Mouse (Mus musculus) E14TG2a.4 (cell line): ENCODE results near the gene Lzts3.
A peak's percentile ranks its signal among the peaks of the same experiment; 100 is the strongest.

ENCODE experiments used
- H3K27me3 ChIP-seq: 2 replicates; pipeline ENCODE4 v1.6.1; 2014; ENCODE audit warnings: low read length, control low read depth; ENCODE audit not compliant: insufficient read depth
- H3K36me3 ChIP-seq: 2 replicates; pipeline ENCODE4 v1.6.1; 2014; ENCODE audit warnings: low read length, control low read depth; ENCODE audit not compliant: insufficient read depth
- H3K4me1 ChIP-seq: replicated peaks from 2 replicates; pipeline ENCODE4 v1.6.1; 2014; ENCODE audit warnings: low read depth, low read length, control low read depth
- H3K4me3 ChIP-seq: replicated peaks from 2 replicates; pipeline ENCODE4 v1.5.1; 2014; ENCODE audit warnings: mild to moderate bottlenecking, low read length
- H3K9me3 ChIP-seq: 2 replicates; pipeline ENCODE4 v1.6.1; 2014; ENCODE audit warnings: low read length, control low read depth
- CTCF ChIP-seq: conservative IDR thresholded peaks from 2 replicates; pipeline ENCODE4 v1.5.1; 2014; ENCODE audit warnings: low read length
- NANOG ChIP-seq: IDR thresholded peaks from 2 replicates; pipeline ENCODE4 v1.6.1; 2014; ENCODE audit warnings: borderline replicate concordance, low read length, mixed read lengths
- POU5F1 ChIP-seq: IDR thresholded peaks from 2 replicates; pipeline ENCODE4 v1.6.1; 2014; ENCODE audit warnings: low read length, borderline replicate concordance

Gene Lzts3

DNA sequence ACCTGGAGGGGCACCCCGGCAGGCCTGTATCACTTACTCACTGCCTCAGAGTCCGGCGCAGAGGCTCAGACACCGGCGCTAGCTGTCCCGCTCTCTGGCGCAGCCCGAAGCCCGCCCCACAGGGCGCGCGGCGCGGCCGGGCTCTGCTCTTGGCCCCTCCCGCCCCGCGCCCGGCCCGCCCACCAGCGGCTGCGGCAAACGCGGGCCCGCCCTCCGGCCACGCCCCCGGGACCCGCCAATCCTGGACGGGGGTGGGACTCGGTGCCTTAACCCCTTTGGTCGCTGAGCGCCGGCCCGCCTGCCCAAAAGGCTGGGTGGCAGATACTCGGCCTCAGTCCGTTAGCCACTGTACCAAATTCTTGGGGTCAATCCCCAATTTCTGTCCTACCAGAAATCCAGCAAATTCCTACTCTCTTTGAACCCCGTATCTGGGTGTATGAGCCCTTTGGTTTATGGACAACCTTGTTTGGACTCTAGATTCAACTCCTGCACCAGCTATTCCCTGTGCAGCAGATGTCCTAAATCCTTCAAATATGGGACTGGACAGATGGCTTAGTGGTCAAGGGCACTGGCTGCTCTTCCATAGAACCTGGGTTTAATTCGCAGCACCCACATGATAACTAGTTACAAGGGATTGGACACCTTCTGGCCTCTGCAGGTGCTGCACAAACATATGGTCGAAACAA, at the start of gene Lzts3:
TSS of gene Lzts3 (minus strand) at position 120 of the 686 bp plus-strand sequence.
- peak within 1 kb of the TSS; percentile 86 for H3K4me3 ChIP-seq
- no peaks in the 10 kb centered on the region for H3K9me3 ChIP-seq
- TF ChIP-seq POU5F1 = no peak
- no peak for TF ChIP-seq CTCF
- no peak for TF ChIP-seq NANOG
- H3K27me3 ChIP-seq = peaks cover 27% of the 10 kb centered on the region
- peaks cover 38% of the 10 kb centered on the region for H3K4me1 ChIP-seq
- H3K36me3 ChIP-seq = no peaks in the 10 kb centered on the region

- no peaks in the 10 kb centered on the region for H3K9me3 ChIP-seq
Measured at GRCm38 (mm10) chr2:130689011-130689410, 46.4 kb upstream of the Lzts3 start.

DNA sequence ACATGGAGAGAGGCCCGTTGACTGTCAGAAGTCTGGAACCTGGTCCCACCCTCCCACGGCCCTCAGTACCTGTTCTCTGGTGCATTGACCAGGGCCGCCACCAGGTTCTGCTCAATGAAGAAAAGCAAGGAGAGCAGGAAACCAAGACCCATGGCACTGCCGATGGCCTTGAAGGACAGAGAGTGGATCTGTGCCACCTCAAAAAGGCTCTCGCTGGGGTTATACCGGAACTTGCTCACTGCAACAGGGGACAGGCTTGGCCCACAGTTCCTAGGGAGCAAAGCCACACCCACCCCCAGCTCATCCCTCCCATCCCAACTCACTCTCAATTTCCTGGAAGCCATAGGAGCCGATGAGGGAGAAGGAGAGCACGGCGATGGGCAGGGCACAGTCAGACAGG, 42.8 kb upstream of the Lzts3 start:
- Histone ChIP-seq H3K36me3 (peaks cover 89% of the 10 kb centered on the region), H3K9me3 (no peaks in the 10 kb centered on the region), H3K4me3 (peak overlapping the region; percentile 72), H3K4me1 (peaks cover 21% of the 10 kb centered on the region), H3K27me3 (no peaks in the 10 kb centered on the region)
- TF ChIP-seq POU5F1 (no peak), CTCF (no peak), NANOG (no peak)

More at GRCm38 (mm10) chr2:130689011-130689410, 46.4 kb upstream of the Lzts3 start:
- no peak overlapping the region for H3K4me3 ChIP-seq
- no peaks in the 10 kb centered on the region for H3K27me3 ChIP-seq
- no peak for TF ChIP-seq POU5F1
- no peak for TF ChIP-seq CTCF
- no peak for TF ChIP-seq NANOG
- peaks cover 50% of the 10 kb centered on the region for H3K4me1 ChIP-seq
- H3K36me3 ChIP-seq = peaks cover 74% of the 10 kb centered on the region

DNA sequence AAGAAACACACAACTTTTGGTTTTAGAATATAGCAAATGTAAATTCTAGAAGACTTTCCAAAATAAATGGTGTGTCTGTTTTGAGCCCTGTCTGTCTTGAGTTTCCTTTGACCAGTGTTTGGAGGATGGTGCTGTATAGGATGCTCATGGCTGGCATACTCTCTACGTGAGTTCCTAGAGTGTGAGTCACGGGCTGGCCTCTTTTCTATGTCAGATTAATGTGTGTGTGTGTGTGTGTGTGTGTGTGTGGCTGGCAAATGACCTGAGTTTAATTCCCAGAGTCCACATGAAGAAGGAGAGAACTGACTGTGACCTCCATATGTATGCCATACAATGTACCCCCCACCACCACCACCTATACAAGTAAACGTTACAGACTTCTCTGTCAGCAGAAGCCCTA, 38.9 kb upstream of the Lzts3 start:
- H3K36me3 ChIP-seq = peaks cover 96% of the 10 kb centered on the region
- H3K4me3 ChIP-seq = no peak overlapping the region
- no peak for TF ChIP-seq NANOG
- no peak for TF ChIP-seq POU5F1
- TF ChIP-seq CTCF = no peak

GRCm38 (mm10) chr2:130679899-130680298, 37.3 kb upstream of the Lzts3 start:
- TF ChIP-seq NANOG (no peak), POU5F1 (no peak), CTCF (no peak)
- Histone ChIP-seq H3K4me1 (peaks cover 17% of the 10 kb centered on the region), H3K36me3 (peaks cover 100% of the 10 kb centered on the region), H3K27me3 (no peaks in the 10 kb centered on the region), H3K4me3 (no peak overlapping the region), H3K9me3 (no peaks in the 10 kb centered on the region)

More for the DNA sequence above, 38.9 kb upstream of the Lzts3 start:
- no peaks in the 10 kb centered on the region for H3K9me3 ChIP-seq
- peaks cover 33% of the 10 kb centered on the region for H3K4me1 ChIP-seq
- no peaks in the 10 kb centered on the region for H3K27me3 ChIP-seq

- H3K36me3 ChIP-seq = peaks cover 100% of the 10 kb centered on the region
- H3K4me3 ChIP-seq = no peak overlapping the region
- H3K9me3 ChIP-seq = no peaks in the 10 kb centered on the region
- H3K27me3 ChIP-seq = no peaks in the 10 kb centered on the region
- H3K4me1 ChIP-seq = peaks cover 12% of the 10 kb centered on the region
- TF ChIP-seq NANOG (no peak), POU5F1 (no peak), CTCF (no peak)
Measured at GRCm38 (mm10) chr2:130679154-130679553, 36.6 kb upstream of the Lzts3 start.

DNA sequence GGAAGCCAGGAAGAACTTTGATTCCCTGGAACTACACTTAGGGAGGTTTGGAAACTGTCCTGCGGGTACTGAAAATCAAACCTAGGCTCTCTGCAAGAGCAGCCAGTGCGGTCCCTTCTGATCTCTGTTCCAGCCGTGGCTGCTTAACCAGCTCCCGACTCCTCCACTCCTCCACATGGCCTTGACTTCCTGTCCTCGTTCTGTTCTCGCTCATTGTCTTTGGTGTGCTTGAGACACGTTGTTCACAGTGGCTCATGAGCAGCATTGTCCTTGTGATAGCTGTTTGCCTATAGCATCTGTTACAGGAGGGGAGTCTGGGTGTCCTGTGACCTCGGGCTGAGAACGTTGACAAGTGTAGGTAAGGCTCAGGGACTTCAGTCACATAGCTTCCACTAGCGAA, 34.6 kb upstream of the Lzts3 start:
- H3K36me3 ChIP-seq = peaks cover 99% of the 10 kb centered on the region
- no peak for TF ChIP-seq CTCF
- TF ChIP-seq POU5F1 = no peak
- TF ChIP-seq NANOG = no peak
- H3K27me3 ChIP-seq = no peaks in the 10 kb centered on the region
- H3K9me3 ChIP-seq = no peaks in the 10 kb centered on the region
- peaks cover 12% of the 10 kb centered on the region for H3K4me1 ChIP-seq
- no peak overlapping the region for H3K4me3 ChIP-seq

GRCm38 (mm10) chr2:130667559-130667958, 25.0 kb upstream of the Lzts3 start, which contains the start of gene Itpa:
Gene Itpa, plus strand, starts transcription at chr2:130667610.
- Histone ChIP-seq H3K4me3 (peak within 1 kb of the TSS; percentile 95), H3K27me3 (no peaks in the 10 kb centered on the region), H3K36me3 (peaks cover 40% of the 10 kb centered on the region), H3K9me3 (no peaks in the 10 kb centered on the region), H3K4me1 (peaks cover 60% of the 10 kb centered on the region)
- TF ChIP-seq CTCF (no peak), NANOG (no peak), POU5F1 (no peak)

DNA sequence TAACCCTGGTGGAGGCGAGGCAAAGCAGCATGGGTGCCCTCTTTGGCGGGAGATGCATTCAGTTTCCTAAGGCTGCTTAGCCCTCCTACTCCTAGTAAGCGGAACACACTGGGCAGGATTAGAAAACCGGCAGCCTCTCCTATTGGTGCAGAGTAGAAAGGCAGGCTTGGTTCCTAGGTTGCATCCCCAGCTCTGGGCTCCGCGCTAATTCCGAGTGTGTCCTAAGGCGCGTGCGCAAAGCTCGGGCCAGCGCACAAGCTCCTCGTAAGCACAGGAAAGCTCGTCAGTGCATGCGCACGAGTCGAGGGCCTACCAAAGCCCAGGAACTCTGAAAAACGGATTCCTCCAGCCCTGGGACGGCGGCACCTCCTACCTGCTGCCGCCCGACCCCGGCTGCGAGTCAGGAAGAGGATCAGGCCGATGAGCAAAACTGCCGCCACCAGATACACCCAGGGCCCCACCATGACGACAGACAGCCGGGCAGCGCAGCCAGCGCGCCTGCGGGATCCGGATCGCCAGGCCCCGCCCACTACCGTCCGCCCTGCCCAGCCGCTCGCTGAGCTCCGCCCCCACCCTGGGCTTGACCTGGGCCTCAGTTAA, 21.6 kb upstream of the Lzts3 start, which contains the start of gene Ddrgk1:
TSS of gene Ddrgk1 (minus strand) at position 558 of the 600 bp plus-strand sequence.
- Histone ChIP-seq H3K27me3 (no peaks in the 10 kb centered on the region), H3K9me3 (no peaks in the 10 kb centered on the region), H3K36me3 (peaks cover 43% of the 10 kb centered on the region), H3K4me3 (peak within 1 kb of the TSS; percentile 87), H3K4me1 (peaks cover 44% of the 10 kb centered on the region)
- no peak for TF ChIP-seq POU5F1
